ENCODE assay signal across 22 mouse cellular contexts in the genomic region with DNA sequence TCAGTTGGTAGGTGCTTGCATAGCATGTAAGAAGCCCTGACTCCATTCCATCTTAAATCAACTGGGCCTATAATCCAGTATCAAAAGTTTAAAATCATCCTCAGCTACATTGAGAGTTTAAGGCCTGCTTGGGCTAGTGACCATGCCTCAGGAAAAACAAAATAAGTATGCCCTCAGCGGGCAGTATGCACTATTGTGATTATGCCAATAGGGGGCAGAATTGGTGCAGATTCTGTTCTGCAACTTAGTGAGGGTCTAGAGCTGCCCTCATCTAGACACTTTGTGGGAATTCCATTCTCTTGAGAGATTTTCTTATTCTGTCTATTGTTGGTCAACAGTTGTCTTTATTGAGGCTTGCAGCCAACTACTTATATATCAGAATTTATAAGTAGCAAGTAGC.
A peak's percentile ranks its signal among the peaks of the same experiment; 100 is the strongest.
DNase-seq lines count a peak whose midpoint lies in the region; ATAC-seq and TF ChIP-seq lines count a peak whose summit lies in the region.
"Had no signal": no experiment of that assay in that cellular context is flagged by ENCODE, and none has a peak within 500 bp of the region (broad histone marks: within the 10 kb centered on the region; RNA-seq: fewer than 3 reads in every experiment).

No protein-coding gene starts in this region.

- no peaks in the 10 kb centered on the region for H3K4me1 ChIP-seq in hindbrain, postnatal 0 days (ENCODE audit: insufficient read depth, low read length)
- H3K4me1 ChIP-seq in hindbrain, embryonic 11.5 days (replicated peaks; ENCODE audit: control insufficient read depth, insufficient read depth, low read length): no peaks in the 10 kb centered on the region
- no peaks in the 10 kb centered on the region for H3K4me1 ChIP-seq in liver, postnatal 0 days (ENCODE audit: insufficient read depth)
- no peaks in the 10 kb centered on the region for H3K4me1 ChIP-seq in MEL (ENCODE audit: control insufficient read depth in 1 of 2, insufficient read depth in 2 of 2, low read length in 2 of 2)
- H3K4me1 ChIP-seq: embryonic facial prominence, embryonic 15.5 days; hindbrain, embryonic 10.5 days; limb, embryonic 12.5 days; liver, embryonic 13.5 days; midbrain, embryonic 12.5 days had no signal

- H3K27me3 ChIP-seq in hindbrain, postnatal 0 days (ENCODE audit: insufficient read depth, low read length): no peaks in the 10 kb centered on the region
- no peaks in the 10 kb centered on the region for H3K27me3 ChIP-seq in hindbrain, embryonic 11.5 days (ENCODE audit: control insufficient read depth, insufficient read depth, low read length)
- no peaks in the 10 kb centered on the region for H3K27me3 ChIP-seq in liver, postnatal 0 days (ENCODE audit: insufficient read depth, low read length)
- H3K27me3 ChIP-seq in MEL (ENCODE audit: control insufficient read depth in 1 of 2, insufficient read depth in 2 of 2, low read length in 2 of 2): no peaks in the 10 kb centered on the region
- H3K27me3 ChIP-seq: embryonic facial prominence, embryonic 15.5 days; limb, embryonic 12.5 days; liver, embryonic 13.5 days; midbrain, embryonic 12.5 days had no signal

- no peak overlapping the region for H3K27ac ChIP-seq in hindbrain, postnatal 0 days
- H3K27ac ChIP-seq in hindbrain, embryonic 11.5 days (ENCODE audit: low read depth, low read length): no peak overlapping the region
- no peak overlapping the region for H3K27ac ChIP-seq in liver, postnatal 0 days (ENCODE audit: low read depth)
- no peak overlapping the region for H3K27ac ChIP-seq in MEL (ENCODE audit: control insufficient read depth, low read depth, low read length)
- H3K27ac ChIP-seq: embryonic facial prominence, embryonic 15.5 days; hindbrain, embryonic 10.5 days; limb, embryonic 12.5 days; liver, embryonic 13.5 days; midbrain, embryonic 12.5 days had no signal

- H3K4me2 ChIP-seq in hindbrain, postnatal 0 days (ENCODE audit: low read depth, low read length): no peak overlapping the region
- no peak overlapping the region for H3K4me2 ChIP-seq in hindbrain, embryonic 11.5 days (replicated peaks; ENCODE audit: low read depth, low read length)
- no peak overlapping the region for H3K4me2 ChIP-seq in liver, postnatal 0 days (ENCODE audit: low read depth, low read length)
- H3K4me2 ChIP-seq: embryonic facial prominence, embryonic 15.5 days; heart, embryonic 11.5 days; limb, embryonic 12.5 days; liver, embryonic 13.5 days; midbrain, embryonic 12.5 days had no signal

- TF ChIP-seq POLR2A in MEL (IDR thresholded peaks at IDR 0.05; ENCODE audit: control insufficient read depth in 1 of 2, insufficient read depth in 1 of 2, low read depth in 1 of 2, low read length in 2 of 2, poor library complexity in 1 of 2): no peak

- DNase-seq in hindbrain, postnatal 0 days (ENCODE audit: low spot score): no peak
- DNase-seq in hindbrain, embryonic 11.5 days (ENCODE audit: low spot score): no peak
- no peak for DNase-seq in liver, postnatal 0 days
- DNase-seq in liver (no peak), MEL (ENCODE audit: low read depth, low spot score) (no peak), ZHBTc4 (ENCODE audit: low read depth, low spot score) (peak; percentile 28)
- no peak for DNase-seq in cerebellum, postnatal 4 days (ENCODE audit: low spot score in 2 of 2)
- DNase-seq in embryo, embryonic 10.5 days (ENCODE audit: low spot score): no peak
- DNase-seq: adrenal gland, adult 8-10 months; B cell, adult 2 months; cerebellum, adult 2 months; cerebellum, postnatal 25 days; kidney, adult 18-20 months; liver, embryonic 13.5 days; thymus, postnatal 14 days had no signal

- WGBS in hindbrain, postnatal 0 days: 83% methylated on average over 1 of the region's 1 CpGs
- WGBS in hindbrain, embryonic 11.5 days: 81% methylated on average over 1 of the region's 1 CpGs
- WGBS in liver, postnatal 0 days (ENCODE audit: insufficient replicate concordance): 74% methylated on average over 1 of the region's 1 CpGs

- ATAC-seq in hindbrain, postnatal 0 days: no peak
- no peak for ATAC-seq in hindbrain, embryonic 11.5 days (ENCODE audit: low FRiP score)
- ATAC-seq in liver, postnatal 0 days: no peak
- ATAC-seq: activated CD4-positive, CD25-positive, alpha-beta regulatory T cell, adult 4 months; forebrain, embryonic 14.5 days had no signal

- H3K36me3 ChIP-seq in hindbrain, postnatal 0 days (ENCODE audit: insufficient read depth, low read length): peaks cover 84% of the 10 kb centered on the region
- 0 out of 2 replicates have a peak, but pooled peaks cover 6% of the 10 kb centered on the region for H3K36me3 ChIP-seq in hindbrain, embryonic 11.5 days (ENCODE audit: control insufficient read depth, insufficient read depth, low read length)
- H3K36me3 ChIP-seq in liver, postnatal 0 days (replicated peaks; ENCODE audit: insufficient read depth, low read length): peaks cover 82% of the 10 kb centered on the region
- H3K36me3 ChIP-seq in MEL (ENCODE audit: control insufficient read depth in 1 of 2, insufficient read depth in 2 of 2, low read length in 2 of 2): peaks cover 0 to 23% of the 10 kb centered on the region in 2 experiments; a peak in 2 of 4 replicates

- no peaks in the 10 kb centered on the region for H3K79me2 ChIP-seq in MEL (ENCODE audit: control insufficient read depth, insufficient read depth, low read length, poor library complexity)

- no peak; the same call in 1 of the 2 replicates for TF ChIP-seq RAD21 in MEL (IDR thresholded peaks at IDR 0.05; ENCODE audit: low read depth, low read length)

- no peaks in the 10 kb centered on the region for H3K9me3 ChIP-seq in hindbrain, postnatal 0 days (ENCODE audit: low read length)
- no peaks in the 10 kb centered on the region for H3K9me3 ChIP-seq in hindbrain, embryonic 11.5 days (ENCODE audit: control insufficient read depth, low read length)
- no peaks in the 10 kb centered on the region for H3K9me3 ChIP-seq in liver, postnatal 0 days (ENCODE audit: low read length)
- no peaks in the 10 kb centered on the region for H3K9me3 ChIP-seq in MEL (replicated peaks; ENCODE audit: insufficient read depth, low read length)
- H3K9me3 ChIP-seq: embryonic facial prominence, embryonic 15.5 days; hindbrain, embryonic 10.5 days; limb, embryonic 12.5 days; liver, embryonic 13.5 days; midbrain, embryonic 12.5 days had no signal

- TF ChIP-seq EP300 in liver, postnatal 0 days (IDR thresholded peaks at IDR 0.05; ENCODE audit: low read depth): no peak
- TF ChIP-seq EP300 in MEL (IDR thresholded peaks at IDR 0.05; ENCODE audit: low read depth in 1 of 2, low read length in 2 of 2): no peak

- TF ChIP-seq CTCF in hindbrain, postnatal 0 days (IDR thresholded peaks at IDR 0.05; ENCODE audit: low read depth): peak; percentile 38
- peak; percentile 27 for TF ChIP-seq CTCF in liver, postnatal 0 days (IDR thresholded peaks at IDR 0.05; ENCODE audit: low read depth)
- TF ChIP-seq CTCF in MEL (IDR thresholded peaks at IDR 0.05 in 2 of 3, conservative IDR thresholded peaks at IDR 0.05 in 1 of 3; ENCODE audit: control insufficient read depth in 1 of 3, insufficient read depth in 1 of 3, low read depth in 2 of 3, low read length in 3 of 3, poor library complexity in 1 of 3, severe bottlenecking in 1 of 3): peak in 2 of 3 experiments; percentile 36 to 46; a peak in 4 of 6 replicates

- H3K9ac ChIP-seq in hindbrain, postnatal 0 days (replicated peaks; ENCODE audit: low read length): no peak overlapping the region
- no peak overlapping the region for H3K9ac ChIP-seq in hindbrain, embryonic 11.5 days (ENCODE audit: low read depth, low read length)
- H3K9ac ChIP-seq in liver, postnatal 0 days (replicated peaks): no peak overlapping the region
- no peak overlapping the region for H3K9ac ChIP-seq in MEL (ENCODE audit: control insufficient read depth, low read depth, low read length, poor library complexity, severe bottlenecking)
- H3K9ac ChIP-seq: embryonic facial prominence, embryonic 15.5 days; limb, embryonic 12.5 days; liver, embryonic 13.5 days; midbrain, embryonic 12.5 days had no signal

- no peak overlapping the region for H3K4me3 ChIP-seq in hindbrain, postnatal 0 days (ENCODE audit: low read length)
- H3K4me3 ChIP-seq in hindbrain, embryonic 11.5 days (ENCODE audit: low read depth, low read length): no peak overlapping the region
- no peak overlapping the region for H3K4me3 ChIP-seq in liver, postnatal 0 days (ENCODE audit: low read depth, low read length)
- H3K4me3 ChIP-seq in MEL (ENCODE audit: control insufficient read depth in 1 of 2, insufficient read depth in 1 of 2, low read depth in 2 of 2, low read length in 2 of 2): no peak overlapping the region
- H3K4me3 ChIP-seq: embryonic facial prominence, embryonic 15.5 days; hindbrain, embryonic 10.5 days; limb, embryonic 12.5 days; liver, embryonic 13.5 days; midbrain, embryonic 12.5 days had no signal

TF ChIP-seq in MEL, 35 proteins besides CTCF, POLR2A, EP300 and RAD21:
- peak; percentile 29; the same call in 1 of the 2 replicates for TF ChIP-seq SMC3 (IDR thresholded peaks at IDR 0.05; ENCODE audit: low read depth, low read length)
- TF ChIP-seq USF2 (IDR thresholded peaks at IDR 0.05; ENCODE audit: borderline replicate concordance in 1 of 2, insufficient read depth in 1 of 2, low read depth in 1 of 2, low read length in 2 of 2): no peak
TF ChIP-seq in MEL: peak in this region for 1.
